Mouse (Mus musculus) heart, adult 11 months (tissue): ENCODE measurements around the gene Hoxa3.
A peak's percentile ranks its signal among the peaks of the same experiment; 100 is the strongest.

Experiments
- DNase-seq: peaks from one replicate; pipeline ENCODE4 v3.0.0; 2022

Gene Hoxa3

GRCm38 (mm10) chr6:52231885-52232567 is 18.9 kb upstream of the Hoxa3 start:
- peak; percentile 87 for DNase-seq

- DNase-seq: peak; percentile 82
Measured at GRCm38 (mm10) chr6:52230516-52231165, 17.5 kb upstream of the Hoxa3 start, which contains the start of gene Hoxa9. Gene Hoxa9 (minus strand): TSS chr6:52231089.

- DNase-seq: no peak
Measured at GRCm38 (mm10) chr6:52229558-52230416, 16.7 kb upstream of the Hoxa3 start.

GRCm38 (mm10) chr6:52228475-52229465 is 15.6 kb upstream of the Hoxa3 start:
- no peak for DNase-seq

- no peak for DNase-seq
Measured at GRCm38 (mm10) chr6:52227470-52228222, 14.5 kb upstream of the Hoxa3 start.

GRCm38 (mm10) chr6:52226569-52227257 is 13.6 kb upstream of the Hoxa3 start:
- DNase-seq: no peak

- peak; percentile 94 for DNase-seq
Measured at GRCm38 (mm10) chr6:52225612-52226568, 12.8 kb upstream of the Hoxa3 start.

GRCm38 (mm10) chr6:52224895-52225611 is 11.9 kb upstream of the Hoxa3 start:
- DNase-seq: no peak

GRCm38 (mm10) chr6:52223939-52224760 is 11.0 kb upstream of the Hoxa3 start:
- no peak for DNase-seq

- DNase-seq: no peak
Measured at GRCm38 (mm10) chr6:52222729-52223128, 9.6 kb upstream of the Hoxa3 start.

- peak; percentile 90 for DNase-seq
Measured at GRCm38 (mm10) chr6:52221993-52222685, 9.0 kb upstream of the Hoxa3 start.

- DNase-seq: peak; percentile 97
Measured at GRCm38 (mm10) chr6:52221337-52221992, 8.3 kb upstream of the Hoxa3 start, which contains the start of gene Hoxa7. Gene Hoxa7 (minus strand): TSS chr6:52221854.

GRCm38 (mm10) chr6:52220865-52221310 is 7.8 kb upstream of the Hoxa3 start:
- DNase-seq: no peak

- peak; percentile 90 for DNase-seq
Measured at GRCm38 (mm10) chr6:52220003-52220864, 7.1 kb upstream of the Hoxa3 start.

- DNase-seq: no peak
Measured at GRCm38 (mm10) chr6:52219234-52219942, 6.3 kb upstream of the Hoxa3 start.
